Mouse (Mus musculus) CH12.LX (cell line): ENCODE data around the gene Itga4. TPM values are rescaled to one million over a fixed set of nuclear protein-coding genes. Genes with fewer than 3 reads are reported as not detected.

ENCODE experiments used
- DNase-seq: peaks from one replicate; pipeline ENCODE4 v3.0.0-alpha.2; 2013; ENCODE audit errors: extremely low read depth
- H3K27ac ChIP-seq: 2 replicates; pipeline ENCODE4 v1.5.1; 2012; ENCODE audit warnings: low read depth, mild to moderate bottlenecking, control low read depth, moderate library complexity; ENCODE audit not compliant: insufficient read depth
- H3K27me3 ChIP-seq: replicated peaks from 2 replicates; pipeline ENCODE3; 2012; ENCODE audit warnings: inconsistent platforms
- H3K36me3 ChIP-seq, 2 experiments: replicated peaks in 1 of 2; 2 replicates each; pipeline versions ENCODE3 to v1.6.1; 2012; ENCODE audit warnings: inconsistent platforms in 1 of 2, low read length in 1 of 2, mild to moderate bottlenecking in 1 of 2, mixed read lengths in 1 of 2, moderate library complexity in 1 of 2; ENCODE audit not compliant: control insufficient read depth in 1 of 2, insufficient read depth in 1 of 2
- H3K4me1 ChIP-seq, 2 experiments: 2 replicates each; pipeline ENCODE4 v1.6.1; 2012; ENCODE audit warnings: inconsistent platforms in 1 of 2, moderate library complexity in 1 of 2; ENCODE audit not compliant: insufficient read depth in 2 of 2, control insufficient read depth in 1 of 2
- H3K4me2 ChIP-seq: 2 replicates; pipeline ENCODE4 v1.6.1; 2012; ENCODE audit warnings: low read depth, mild to moderate bottlenecking, control low read depth; ENCODE audit not compliant: poor library complexity, insufficient read depth, severe bottlenecking
- H3K4me3 ChIP-seq, 3 experiments: fragments of 150-350 bp in 1 of 3; sonication (generic) in 1 of 3; replicated peaks in 1 of 3; 2 replicates each; pipeline versions ENCODE3 to v1.5.1; 2011 to 2012; ENCODE audit warnings: low read depth in 2 of 3, low read length in 2 of 3, mild to moderate bottlenecking in 2 of 3, moderate library complexity in 2 of 3, control low read depth in 1 of 3, improper control_type of control experiment in 1 of 3, inconsistent platforms in 1 of 3, mixed read lengths in 1 of 3; ENCODE audit not compliant: poor library complexity in 1 of 3
- H3K79me2 ChIP-seq: replicated peaks from 2 replicates; pipeline ENCODE4 v1.6.1; 2012; ENCODE audit warnings: mild to moderate bottlenecking, moderate library complexity; ENCODE audit not compliant: control insufficient read depth, poor library complexity, insufficient read depth, severe bottlenecking; ENCODE audit errors: extremely low read depth
- H3K9ac ChIP-seq: 2 replicates; pipeline ENCODE4 v1.6.1; 2012; ENCODE audit warnings: low read depth, mild to moderate bottlenecking, control low read depth, moderate library complexity; ENCODE audit not compliant: insufficient read depth
- H3K9me3 ChIP-seq: replicated peaks from 2 replicates; pipeline ENCODE3; 2012; ENCODE audit warnings: low read length, inconsistent platforms, mixed read lengths
- CHD1 ChIP-seq: IDR thresholded peaks from 2 replicates; pipeline ENCODE4 v1.6.1; 2012; ENCODE audit warnings: low read depth, low read length, improper control_type of control experiment, inconsistent platforms
- E2F4 ChIP-seq: IDR thresholded peaks from 2 replicates; pipeline ENCODE4 v1.6.1; 2011; ENCODE audit warnings: low read depth, low read length, improper control_type of control experiment; ENCODE audit not compliant: insufficient replicate concordance
- ELF1 ChIP-seq: IDR thresholded peaks from 2 replicates; pipeline ENCODE4 v1.6.1; 2014; ENCODE audit warnings: low read depth, mild to moderate bottlenecking, inconsistent platforms, low read length, improper control_type of control experiment
- IRF4 ChIP-seq: IDR thresholded peaks from 2 replicates; pipeline ENCODE4 v1.6.1; 2014; ENCODE audit warnings: low read depth, mild to moderate bottlenecking, inconsistent platforms, low read length, improper control_type of control experiment
- JUND ChIP-seq: conservative IDR thresholded peaks from 2 replicates; pipeline ENCODE4 v1.6.1; 2011; ENCODE audit warnings: low read depth, low read length, improper control_type of control experiment
- MAFK ChIP-seq: IDR thresholded peaks from 2 replicates; pipeline ENCODE4 v1.6.1; 2011; ENCODE audit warnings: low read length, improper control_type of control experiment; ENCODE audit not compliant: insufficient replicate concordance
- MAZ ChIP-seq: IDR thresholded peaks from 2 replicates; pipeline ENCODE4 v1.6.1; 2012; ENCODE audit warnings: low read depth, mild to moderate bottlenecking, inconsistent platforms, low read length, improper control_type of control experiment, moderate library complexity
- MXI1 ChIP-seq: IDR thresholded peaks from 2 replicates; pipeline ENCODE4 v1.6.1; 2011; ENCODE audit warnings: mild to moderate bottlenecking, low read depth, low read length, improper control_type of control experiment
- POLR2A ChIP-seq: IDR thresholded peaks from 2 replicates; pipeline ENCODE4 v1.6.1; 2011; ENCODE audit warnings: low read depth, mild to moderate bottlenecking, improper control_type of control experiment, low read length
- RAD21 ChIP-seq: IDR thresholded peaks from 2 replicates; pipeline ENCODE4 v1.6.1; 2011; ENCODE audit warnings: low read depth, mild to moderate bottlenecking, low read length, improper control_type of control experiment, moderate library complexity
- SMC3 ChIP-seq: IDR thresholded peaks from 2 replicates; pipeline ENCODE4 v1.6.1; 2011; ENCODE audit warnings: low read depth, low read length, improper control_type of control experiment
- TCF12 ChIP-seq: IDR thresholded peaks from 2 replicates; pipeline ENCODE4 v1.6.1; 2014; ENCODE audit warnings: low read depth, mild to moderate bottlenecking, inconsistent platforms, low read length, improper control_type of control experiment
- UBTF ChIP-seq: IDR thresholded peaks from 2 replicates; pipeline ENCODE4 v1.6.1; 2012; ENCODE audit warnings: low read depth, mild to moderate bottlenecking, inconsistent platforms, low read length, improper control_type of control experiment, moderate library complexity
- USF1 ChIP-seq: IDR thresholded peaks from 2 replicates; pipeline ENCODE4 v1.6.1; 2014; ENCODE audit warnings: low read depth, mild to moderate bottlenecking, inconsistent platforms, low read length, improper control_type of control experiment
- ZC3H11A ChIP-seq: IDR thresholded peaks from 2 replicates; pipeline ENCODE4 v1.6.1; 2012; ENCODE audit warnings: low read depth, mild to moderate bottlenecking, inconsistent platforms, low read length, improper control_type of control experiment
- ZKSCAN1 ChIP-seq: IDR thresholded peaks from 2 replicates; pipeline ENCODE4 v1.6.1; 2012; ENCODE audit warnings: low read depth, inconsistent platforms, low read length, improper control_type of control experiment, borderline replicate concordance
- ZMIZ1 ChIP-seq: IDR thresholded peaks from 2 replicates; pipeline ENCODE4 v1.6.1; 2012; ENCODE audit warnings: low read depth, mild to moderate bottlenecking, inconsistent platforms, low read length, improper control_type of control experiment
- ZNF384 ChIP-seq: IDR thresholded peaks from 2 replicates; pipeline ENCODE4 v1.6.1; 2012; ENCODE audit warnings: low read depth, low read length, improper control_type of control experiment, inconsistent platforms
- dilution Hi-C: fragments of 300-500 bp; cut with MboI; formaldehyde crosslinking; loops from 2 replicates; pipeline ENCODE4 v1.14.3; 2020; ENCODE audit warnings: low sequenced_read_pairs; ENCODE audit not compliant: extremely low pct_unique_long_range_greater_than_20kb, extremely low pct_ligation_motif_present
- in situ Hi-C: fragments of 300-500 bp; cut with MboI; formaldehyde crosslinking; loops from 3 replicates; pipeline ENCODE4 v1.14.3; 2019; ENCODE audit warnings: low sequenced_read_pairs, low pct_ligation_motif_present, low pct_unique_long_range_greater_than_20kb, mixed read lengths
- polyA plus RNA-seq: library from polyadenylated mRNA; unstranded; fragments of >175 nt; gene quantifications from 2 replicates; pipeline ENCODE4 v1.2.1, GENCODE M21; 2012; ENCODE audit warnings: low read depth; ENCODE audit not compliant: insufficient read length
- total RNA-seq, 2 experiments: library from RNA; depleted of rRNA; stranded (reverse); fragments of 300-350 nt in 1 of 2; fragments of >200 nt in 1 of 2; gene quantifications; 2 replicates each; pipeline ENCODE4 v1.2.3; 2012 to 2014

Itga4 gene
- total and polyA plus RNA-seq, 3 experiments: 51.2 to 79.3 (median 54.3) TPM

GRCm38 (mm10) chr2:79290149-79290548 is 34.9 kb downstream of the Itga4 start:
- Histone ChIP-seq H3K27me3 (no peaks in the 10 kb centered on the region), H3K9me3 (no peaks in the 10 kb centered on the region), H3K36me3 (peaks cover 65 to 89% of the 10 kb centered on the region in 2 experiments), H3K9ac (no peak overlapping the region), H3K4me1 (peaks cover 0 to 10% of the 10 kb centered on the region in 2 experiments; a peak in 1 of 4 replicates), H3K4me3 (no peak overlapping the region), H3K79me2 (peaks cover 29% of the 10 kb centered on the region), H3K4me2 (no peak overlapping the region), H3K27ac (no peak overlapping the region)
- dilution Hi-C loops (no loop called here), in situ Hi-C loops (no loop called here)
- TF ChIP-seq SMC3 (no peak), UBTF (no peak), CHD1 (no peak)
- no peak for DNase-seq

- Histone ChIP-seq H3K9ac (no peak overlapping the region), H3K4me3 (no peak overlapping the region), H3K79me2 (peaks cover 32% of the 10 kb centered on the region), H3K4me2 (no peak overlapping the region), H3K9me3 (no peaks in the 10 kb centered on the region), H3K27ac (no peak overlapping the region), H3K36me3 (peaks cover 59 to 87% of the 10 kb centered on the region in 2 experiments), H3K27me3 (no peaks in the 10 kb centered on the region), H3K4me1 (peaks cover 0 to 19% of the 10 kb centered on the region in 2 experiments; a peak in 2 of 4 replicates)
- DNase-seq: no peak
- in situ Hi-C loops: no loop called here
- TF ChIP-seq USF1: no peak
- no peak for TF ChIP-seq IRF4
- no peak for TF ChIP-seq ZMIZ1
- TF ChIP-seq MAFK: no peak
- TF ChIP-seq ELF1: no peak
- no peak for TF ChIP-seq UBTF
- TF ChIP-seq MAZ: no peak
- no peak for TF ChIP-seq MXI1
- no peak for TF ChIP-seq E2F4
- TF ChIP-seq JUND: no peak
- no peak for TF ChIP-seq TCF12
- no peak for TF ChIP-seq ZKSCAN1
- no peak for TF ChIP-seq POLR2A
- TF ChIP-seq CHD1: no peak
- no peak for TF ChIP-seq ZC3H11A
- no peak for TF ChIP-seq RAD21
- TF ChIP-seq ZNF384: no peak
- dilution Hi-C loops: no loop called here
These were observed 36.7 kb downstream of the Itga4 start for GRCm38 (mm10) chr2:79291922-79292321.
